Mouse (Mus musculus) hindlimb bud, embryonic 11.5 days (tissue): Measurements from ENCODE around the gene Mecr.
A peak's percentile ranks its signal among the peaks of the same experiment; 100 is the strongest.

Source experiments
- DNase-seq: peaks from one replicate; pipeline ENCODE4 v3.0.0-alpha.2; 2012; ENCODE audit warnings: low read depth, low spot score; ENCODE audit errors: extremely low spot score

Gene Mecr

GRCm38 (mm10) chr4:131833971-131834609 lies 9.2 kb upstream of the Mecr start:
- no peak for DNase-seq

- no peak for DNase-seq
These were observed 6.9 kb upstream of the Mecr start for GRCm38 (mm10) chr4:131836351-131836881.

GRCm38 (mm10) chr4:131836891-131837491 lies 6.3 kb upstream of the Mecr start:
- DNase-seq, result no peak

GRCm38 (mm10) chr4:131837872-131838524 lies 5.3 kb upstream of the Mecr start, which contains the start of gene Ptpru:
TSS of gene Ptpru (minus strand) at chr4:131838288.
- no peak for DNase-seq

- no peak for DNase-seq
These were observed 2.9 kb downstream of the Mecr start for GRCm38 (mm10) chr4:131845991-131846778.

- DNase-seq, result no peak
These were observed 4.8 kb downstream of the Mecr start for GRCm38 (mm10) chr4:131848082-131848481.

- DNase-seq, result no peak
These were observed 6.8 kb downstream of the Mecr start for GRCm38 (mm10) chr4:131849986-131850638.

GRCm38 (mm10) chr4:131854950-131855349 lies 11.7 kb downstream of the Mecr start:
- DNase-seq, result no peak

GRCm38 (mm10) chr4:131860492-131861340 lies 17.4 kb downstream of the Mecr start:
- peak; percentile 67 for DNase-seq

- no peak for DNase-seq
These were observed 18.1 kb downstream of the Mecr start for GRCm38 (mm10) chr4:131861341-131861739.

- no peak for DNase-seq
These were observed 29.5 kb downstream of the Mecr start for GRCm38 (mm10) chr4:131872672-131873292.

GRCm38 (mm10) chr4:131873293-131874168 lies 30.3 kb downstream of the Mecr start, which contains the start of gene Srsf4:
TSS of gene Srsf4 (plus strand) at chr4:131873617.
- peak; percentile 90 for DNase-seq

- no peak for DNase-seq
These were observed 30.9 kb downstream of the Mecr start for GRCm38 (mm10) chr4:131874169-131874536.

GRCm38 (mm10) chr4:131874567-131874966 lies 31.3 kb downstream of the Mecr start:
- no peak for DNase-seq

GRCm38 (mm10) chr4:131875242-131875641 lies 32.0 kb downstream of the Mecr start:
- no peak for DNase-seq

- DNase-seq, result no peak
These were observed 33.6 kb downstream of the Mecr start for GRCm38 (mm10) chr4:131876836-131877235.

- DNase-seq, result no peak
These were observed 36.4 kb downstream of the Mecr start for GRCm38 (mm10) chr4:131879692-131880091.

GRCm38 (mm10) chr4:131881306-131881705 lies 38.0 kb downstream of the Mecr start:
- DNase-seq, result no peak
